Mouse (Mus musculus): ENCODE results near the gene Awat1. TPM values are rescaled to one million over a fixed set of nuclear protein-coding genes. Genes with fewer than 3 reads are reported as not detected.
A peak's percentile ranks its signal among the peaks of the same experiment; 100 is the strongest.

The Awat1 gene
- polyA plus RNA-seq, 1 experiment from 2014 or later, result not detected

DNA sequence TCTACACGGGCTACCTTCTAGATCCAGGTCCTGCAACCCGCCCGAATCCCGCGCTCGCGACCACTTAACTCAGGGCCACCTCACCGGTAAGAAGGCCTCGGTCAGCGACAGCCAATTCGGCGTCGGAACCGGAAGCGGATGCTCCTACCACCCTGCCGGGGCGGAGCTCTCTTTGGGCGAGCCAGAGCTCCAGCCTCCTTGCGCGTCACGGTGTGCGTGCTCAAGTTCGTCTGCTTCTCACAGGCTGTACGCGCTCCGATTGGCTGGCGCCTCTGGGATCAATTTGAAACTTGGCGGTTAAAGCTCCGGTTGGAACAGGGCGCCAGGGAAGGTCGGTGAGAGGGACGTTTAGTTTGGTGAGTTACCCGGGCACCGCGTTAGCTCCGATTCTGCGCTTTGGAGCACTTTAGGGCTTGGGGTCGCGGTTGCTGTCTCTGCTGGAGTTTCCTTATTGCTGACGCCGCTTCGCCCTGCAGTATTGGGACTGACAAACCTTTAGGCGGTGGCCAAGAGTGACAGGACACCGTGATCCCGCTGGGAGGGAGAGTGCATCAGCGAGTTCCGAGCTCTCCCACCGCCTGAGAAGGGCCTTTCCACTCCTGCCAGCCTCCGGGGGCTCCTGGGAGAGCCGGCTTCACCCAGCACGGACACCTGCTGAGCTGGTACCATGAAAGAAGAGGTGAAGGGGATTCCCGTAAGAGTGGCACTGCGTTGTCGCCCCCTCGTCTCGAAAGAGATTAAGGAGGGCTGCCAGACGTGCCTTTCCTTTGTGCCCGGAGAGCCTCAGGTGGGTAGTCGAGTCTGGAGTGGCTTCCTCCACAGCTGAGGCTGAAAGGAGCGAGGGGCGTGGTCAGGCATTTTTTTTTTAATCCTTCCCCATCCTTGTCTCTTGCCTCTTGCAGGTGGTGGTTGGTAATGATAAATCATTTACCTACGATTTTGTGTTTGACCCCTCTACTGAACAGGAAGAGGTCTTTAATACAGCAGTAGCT, 54.0 kb downstream of the Awat1 start, which contains the start of gene Pdzd11:
Gene Pdzd11, minus strand, starts transcription at position 767 of the 992 bp plus-strand sequence.
- Histone ChIP-seq H3K4me2 (replicated peaks) (peak within 1 kb of the TSS; percentile 77), H3K27ac (peak within 1 kb of the TSS; percentile 74), H3K4me3 (peak within 1 kb of the TSS; percentile 61), H3K27me3 (peaks cover 8% of the 10 kb centered on the region), H3K4me1 (no peaks in the 10 kb centered on the region; the same call in 1 of the 2 replicates), H3K9ac (peak within 1 kb of the TSS; percentile 69), H3K36me3 (peaks cover 9% of the 10 kb centered on the region; the same call in 1 of the 2 replicates), H3K9me3 (no peaks in the 10 kb centered on the region)
- ATAC-seq (ENCODE audit: low FRiP score, low read depth), result peak; percentile 100
- 17% methylated on average over 62 of the region's 62 CpGs for WGBS

Other genes with a start within 250 kb of the Awat1 start
- gene Otud6a, start 143.2 kb upstream of the Awat1 start, polyA plus RNA-seq (2015; fragmentation: Nextera tagmentation; extraction: Ambion mirVana), result not detected in 2 replicates
- 0.77 and 0.89 TPM in 2 replicates for gene Awat2, start 129.5 kb upstream of the Awat1 start, polyA plus RNA-seq (2015; fragmentation: Nextera tagmentation; extraction: Ambion mirVana)
- gene Igbp1, start 78.0 kb upstream of the Awat1 start, polyA plus RNA-seq (2015; fragmentation: Nextera tagmentation; extraction: Ambion mirVana), result 37.2 and 40.7 TPM in 2 replicates
- not detected in 2 replicates for gene Dgat2l6, start 47.4 kb upstream of the Awat1 start, polyA plus RNA-seq (2015; fragmentation: Nextera tagmentation; extraction: Ambion mirVana)
- not detected in 2 replicates for gene P2ry4, start 22.6 kb downstream of the Awat1 start, polyA plus RNA-seq (2015; fragmentation: Nextera tagmentation; extraction: Ambion mirVana)
- not detected in 2 replicates for gene Arr3, start 33.2 kb downstream of the Awat1 start, polyA plus RNA-seq (2015; fragmentation: Nextera tagmentation; extraction: Ambion mirVana)
- 29.4 and 30.7 TPM in 2 replicates for gene Kif4, start 53.5 kb downstream of the Awat1 start, polyA plus RNA-seq (2015; fragmentation: Nextera tagmentation; extraction: Ambion mirVana)
- gene Pdzd11, start 54.3 kb downstream of the Awat1 start, polyA plus RNA-seq (2015; fragmentation: Nextera tagmentation; extraction: Ambion mirVana), result 118 and 124 TPM in 2 replicates
- 2.7 and 3.3 TPM in 2 replicates for gene Gdpd2, start 157.6 kb downstream of the Awat1 start, polyA plus RNA-seq (2015; fragmentation: Nextera tagmentation; extraction: Ambion mirVana)
- gene Dlg3, start 195.5 kb downstream of the Awat1 start, polyA plus RNA-seq (2015; fragmentation: Nextera tagmentation; extraction: Ambion mirVana), result 4.9 and 5.4 TPM in 2 replicates

Data from limb, embryonic 13.5 days (tissue).